In genomic region chr16:92510835-92511772, GRCm38 (mm10) we compare ENCODE assay signal across 9 mouse cellular contexts. TPM values are rescaled to one million over a fixed set of nuclear protein-coding genes. Genes with fewer than 3 reads are reported as not detected.
DNase-seq lines count a peak whose midpoint lies in the region; ATAC-seq and TF ChIP-seq lines count a peak whose summit lies in the region.
"Had no signal": no experiment of that assay in that cellular context is flagged by ENCODE, and none has a peak within 500 bp of the region (broad histone marks: within the 10 kb centered on the region; RNA-seq: fewer than 3 reads in every experiment).

No protein-coding gene starts in this region.

- H3K9ac ChIP-seq in limb, embryonic 14.5 days (ENCODE audit: low read depth, low read length, severe bottlenecking), result no peak overlapping the region
- 0 out of 2 replicates have a peak overlapping the region, but pooled peaks have one; percentile 8 for H3K9ac ChIP-seq in forebrain, embryonic 16.5 days (replicated peaks; ENCODE audit: low read depth, low read length)

- ATAC-seq in limb, embryonic 14.5 days (ENCODE audit: low FRiP score, low read depth), result no peak
- peak; percentile 80 for ATAC-seq in forebrain, embryonic 16.5 days

- no peaks in the 10 kb centered on the region for H3K36me3 ChIP-seq in limb, embryonic 14.5 days (ENCODE audit: control insufficient read depth, insufficient read depth, low read length)
- H3K36me3 ChIP-seq in limb, embryonic 10.5 days, result no peaks in the 10 kb centered on the region
- no peaks in the 10 kb centered on the region for H3K36me3 ChIP-seq in forebrain, embryonic 16.5 days (ENCODE audit: control insufficient read depth, insufficient read depth)

- H3K4me1 ChIP-seq in limb, embryonic 14.5 days (ENCODE audit: control insufficient read depth, insufficient read depth, low read length), result no peaks in the 10 kb centered on the region; the same call in 1 of the 2 replicates
- peaks cover 3% of the 10 kb centered on the region; the same call in 1 of the 2 replicates for H3K4me1 ChIP-seq in limb, embryonic 10.5 days
- H3K4me1 ChIP-seq in cerebellum, adult 2 months (ENCODE audit: control insufficient read depth, insufficient read depth, low read length), result 0 out of 2 replicates have a peak, but pooled peaks cover 2% of the 10 kb centered on the region
- H3K4me1 ChIP-seq in forebrain, embryonic 16.5 days (replicated peaks; ENCODE audit: control insufficient read depth, insufficient read depth, low read length), result peaks cover 16% of the 10 kb centered on the region

- H3K4me2 ChIP-seq in limb, embryonic 14.5 days (replicated peaks; ENCODE audit: low read depth, low read length, severe bottlenecking), result no peak overlapping the region
- H3K4me2 ChIP-seq in forebrain, embryonic 16.5 days (ENCODE audit: low read length), result peak overlapping the region; percentile 11; the same call in 1 of the 2 replicates

- WGBS in limb, embryonic 14.5 days, result 49% methylated on average over 13 of the region's 13 CpGs
- 81% methylated on average over 13 of the region's 13 CpGs for WGBS in limb, embryonic 10.5 days
- WGBS in cerebellum, adult 2 months, result 55% methylated on average over 13 of the region's 13 CpGs
- 17% methylated on average over 13 of the region's 13 CpGs for WGBS in forebrain, embryonic 16.5 days

- no peaks in the 10 kb centered on the region for H3K9me3 ChIP-seq in limb, embryonic 14.5 days (ENCODE audit: control insufficient read depth, low read length)
- H3K9me3 ChIP-seq in limb, embryonic 10.5 days (replicated peaks), result no peaks in the 10 kb centered on the region
- no peaks in the 10 kb centered on the region for H3K9me3 ChIP-seq in forebrain, embryonic 16.5 days (ENCODE audit: control insufficient read depth, low read length)

- H3K4me3 ChIP-seq in limb, embryonic 14.5 days (replicated peaks; ENCODE audit: low read length), result no peak overlapping the region
- no peak overlapping the region for H3K4me3 ChIP-seq in limb, embryonic 10.5 days
- no peak overlapping the region for H3K4me3 ChIP-seq in cerebellum, adult 2 months (replicated peaks; ENCODE audit: insufficient read depth, low read depth, low read length)
- no peak overlapping the region for H3K4me3 ChIP-seq in forebrain, embryonic 16.5 days (replicated peaks; ENCODE audit: low read length)
- H3K4me3 ChIP-seq: myocyte had no signal

- TF ChIP-seq POLR2A in limb, embryonic 14.5 days (IDR thresholded peaks at IDR 0.05; ENCODE audit: borderline replicate concordance, extremely low read depth, insufficient read depth, insufficient read length), result no peak
- no peak for TF ChIP-seq POLR2A in cerebellum, adult 2 months (IDR thresholded peaks at IDR 0.05; ENCODE audit: borderline replicate concordance, insufficient read depth, low read length)

- no peaks in the 10 kb centered on the region for H3K27me3 ChIP-seq in limb, embryonic 14.5 days (ENCODE audit: control insufficient read depth, insufficient read depth, low read length)
- H3K27me3 ChIP-seq in limb, embryonic 10.5 days (ENCODE audit: low read depth, poor library complexity, severe bottlenecking), result peaks cover 10% of the 10 kb centered on the region
- H3K27me3 ChIP-seq in cerebellum, adult 2 months (ENCODE audit: control insufficient read depth, insufficient read depth, low read length), result no peaks in the 10 kb centered on the region
- no peaks in the 10 kb centered on the region for H3K27me3 ChIP-seq in forebrain, embryonic 16.5 days (replicated peaks; ENCODE audit: control insufficient read depth, insufficient read depth, low read length)

- H3K27ac ChIP-seq in limb, embryonic 14.5 days (replicated peaks; ENCODE audit: low read depth, low read length), result no peak overlapping the region
- H3K27ac ChIP-seq in limb, embryonic 10.5 days, result no peak overlapping the region
- H3K27ac ChIP-seq in cerebellum, adult 2 months (ENCODE audit: insufficient read depth, low read length), result no peak overlapping the region
- H3K27ac ChIP-seq in forebrain, embryonic 16.5 days (ENCODE audit: low read length), result peak overlapping the region; percentile 31

- TF ChIP-seq CTCF in cerebellum, adult 2 months (IDR thresholded peaks at IDR 0.05; ENCODE audit: borderline replicate concordance, insufficient read depth, low read depth, low read length), result no peak

- peak; percentile 41 for DNase-seq in limb, embryonic 14.5 days (ENCODE audit: low spot score)
- DNase-seq in limb, embryonic 10.5 days (ENCODE audit: low spot score), result no peak
- peak; percentile 29 to 47 for DNase-seq in cerebellum, adult 2 months
- peak; percentile 79 for DNase-seq in lung, postnatal 10 days
- no peak for DNase-seq in thymus, postnatal 4 days
- no peak for DNase-seq in adrenal gland, adult 18-20 months (ENCODE audit: low spot score in 2 of 2)
- DNase-seq in thymus, postnatal 0 days (ENCODE audit: low spot score), result no peak

RNA-seq across cellular contexts. Expression of gene Clic6, which starts 25.6 kb away (rescaled TPM):
- polyA plus RNA-seq in limb, embryonic 14.5 days (2012; rRNA removed), result 2.2 and 2.7 TPM in 2 replicates
- polyA plus RNA-seq in limb, embryonic 14.5 days (2014; fragmentation: Nextera tagmentation; extraction: Ambion mirVana), result 1.5 and 2.3 TPM in 2 replicates
- 0.64 and 0.84 TPM in 2 replicates for polyA plus RNA-seq in limb, embryonic 10.5 days (2016; fragmentation: Nextera tagmentation; extraction: Ambion mirVana)
- 7.9 and 14.7 TPM in 2 replicates for polyA plus RNA-seq in cerebellum, adult 2 months (2012; rRNA removed)
- 3.3 and 3.4 TPM in 2 replicates for polyA plus RNA-seq in forebrain, embryonic 16.5 days (2015; fragmentation: Nextera tagmentation; extraction: Ambion mirVana)
- total RNA-seq in adrenal gland, adult 18-20 months (2021), result under 1 TPM; 0.10 to 0.29 TPM
- 0.20 and 0.24 TPM in 2 replicates for polyA plus RNA-seq in thymus, postnatal 0 days (2015; fragmentation: Nextera tagmentation; extraction: Ambion mirVana)
- polyA plus RNA-seq: myocyte had no signal

RNA-seq across cellular contexts. Expression of gene Rcan1, which starts 40.4 kb away (rescaled TPM):
- polyA plus RNA-seq in limb, embryonic 14.5 days (2012; rRNA removed), result 27.0 and 28.2 TPM in 2 replicates
- polyA plus RNA-seq in limb, embryonic 14.5 days (2014; fragmentation: Nextera tagmentation; extraction: Ambion mirVana), result 38.0 and 40.2 TPM in 2 replicates
- polyA plus RNA-seq in limb, embryonic 10.5 days (2016; fragmentation: Nextera tagmentation; extraction: Ambion mirVana), result 26.1 and 28.0 TPM in 2 replicates
- 32.1 and 35.8 TPM in 2 replicates for polyA plus RNA-seq in cerebellum, adult 2 months (2012; rRNA removed)
- polyA plus RNA-seq in forebrain, embryonic 16.5 days (2015; fragmentation: Nextera tagmentation; extraction: Ambion mirVana), result 48.1 and 50.7 TPM in 2 replicates
- 10 to 100 TPM; 14.8 to 26.7 TPM for total RNA-seq in adrenal gland, adult 18-20 months (2021)
- 26.5 and 29.3 TPM in 2 replicates for polyA plus RNA-seq in thymus, postnatal 0 days (2015; fragmentation: Nextera tagmentation; extraction: Ambion mirVana)

Comparison
In these comparisons a context has a peak if more than half of its experiments do, and no peak if none do; other contexts are left out.
1. DNase-seq: peak in limb, embryonic 14.5 days (single experiment), cerebellum, adult 2 months (2 of 2) and lung, postnatal 10 days (single experiment); none in limb, embryonic 10.5 days (single experiment), thymus, postnatal 4 days (single experiment), adrenal gland, adult 18-20 months (0 of 2) and thymus, postnatal 0 days (single experiment).